Mouse (Mus musculus): ENCODE data around the gene Rbm20. TPM values are rescaled to one million over a fixed set of nuclear protein-coding genes. Genes with fewer than 3 reads are reported as not detected.

Gene Rbm20
- polyA plus RNA-seq, 1 experiment from 2014 or later, result 0.88 TPM

DNA sequence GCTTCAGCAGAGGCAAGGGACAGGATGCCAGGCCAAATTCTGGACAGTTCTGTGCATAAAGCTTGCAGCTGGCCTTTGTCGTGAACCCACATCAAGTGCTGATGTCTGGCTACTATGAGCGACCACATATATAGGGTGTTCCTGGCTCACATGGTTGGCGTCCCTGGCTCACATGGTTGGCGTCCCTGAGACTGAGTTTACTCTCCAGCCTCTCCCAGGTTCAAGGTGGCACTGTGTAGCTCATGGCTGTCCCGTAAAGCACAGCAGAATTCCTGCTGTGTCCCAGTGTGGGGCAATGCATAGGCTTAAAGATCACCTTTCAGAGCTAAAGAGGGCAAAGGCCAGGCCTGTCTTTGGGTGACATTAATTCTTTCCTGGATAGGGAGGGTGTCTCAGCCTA, 78.2 kb downstream of the Rbm20 start:
- WGBS, result 86% methylated on average over 5 of the region's 5 CpGs

DNA sequence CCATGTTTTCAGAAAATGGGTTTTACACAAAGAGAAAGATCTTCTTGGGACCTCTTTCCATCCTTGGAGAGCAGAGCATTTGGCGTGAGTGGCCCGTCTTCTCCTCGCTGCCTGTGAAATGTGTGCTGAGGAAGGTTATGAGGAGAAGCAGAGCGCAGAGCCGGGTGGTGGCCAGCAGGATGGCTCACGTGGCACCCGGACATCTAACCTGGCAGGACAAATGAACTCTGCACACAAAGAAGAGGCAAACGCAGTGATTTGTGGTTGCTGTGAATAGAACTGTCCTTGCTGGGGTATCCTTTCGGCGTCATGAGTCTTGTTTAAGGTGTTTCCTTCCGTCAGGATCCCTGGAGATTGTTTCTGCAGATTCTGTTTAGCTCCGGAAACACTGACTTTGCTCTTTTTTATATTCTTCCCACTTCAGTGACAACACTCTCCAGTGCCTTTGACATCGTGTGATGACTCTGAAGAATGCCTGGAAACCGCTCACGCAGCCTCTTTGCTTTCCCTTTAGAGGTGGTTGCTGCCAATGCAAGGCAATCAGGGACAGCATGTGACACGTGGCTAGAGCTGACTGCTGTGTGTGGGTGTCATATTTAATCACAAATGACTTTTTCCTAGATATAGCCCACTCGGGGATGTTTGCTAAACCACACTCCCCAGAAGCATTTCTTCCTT, 80.5 kb downstream of the Rbm20 start:
- H3K27me3 ChIP-seq (replicated peaks; ENCODE audit: control insufficient read depth, insufficient read depth, low read length), result no peaks in the 10 kb centered on the region
- H3K36me3 ChIP-seq (ENCODE audit: control insufficient read depth, insufficient read depth, low read length), result no peaks in the 10 kb centered on the region
- ATAC-seq, result no peak
- H3K9me3 ChIP-seq (ENCODE audit: control insufficient read depth, low read length), result no peaks in the 10 kb centered on the region
- no peak overlapping the region for H3K4me3 ChIP-seq (ENCODE audit: low read length)
- no peaks in the 10 kb centered on the region for H3K4me1 ChIP-seq (ENCODE audit: control insufficient read depth, insufficient read depth, low read depth, low read length)
- no peak overlapping the region for H3K27ac ChIP-seq (ENCODE audit: low read depth, low read length)
- no peak overlapping the region for H3K4me2 ChIP-seq (ENCODE audit: low read length)
- 87% methylated on average over 17 of the region's 17 CpGs for WGBS
- no peak overlapping the region for H3K9ac ChIP-seq (ENCODE audit: low read depth, low read length)

More for the DNA sequence above, 78.2 kb downstream of the Rbm20 start:
- Histone ChIP-seq H3K4me1 (ENCODE audit: control insufficient read depth, insufficient read depth, low read depth, low read length) (no peaks in the 10 kb centered on the region), H3K27ac (ENCODE audit: low read depth, low read length) (no peak overlapping the region), H3K9me3 (ENCODE audit: control insufficient read depth, low read length) (no peaks in the 10 kb centered on the region), H3K4me3 (ENCODE audit: low read length) (no peak overlapping the region), H3K36me3 (ENCODE audit: control insufficient read depth, insufficient read depth, low read length) (no peaks in the 10 kb centered on the region), H3K9ac (ENCODE audit: low read depth, low read length) (no peak overlapping the region), H3K4me2 (ENCODE audit: low read length) (no peak overlapping the region), H3K27me3 (replicated peaks; ENCODE audit: control insufficient read depth, insufficient read depth, low read length) (no peaks in the 10 kb centered on the region)
- no peak for ATAC-seq

DNA sequence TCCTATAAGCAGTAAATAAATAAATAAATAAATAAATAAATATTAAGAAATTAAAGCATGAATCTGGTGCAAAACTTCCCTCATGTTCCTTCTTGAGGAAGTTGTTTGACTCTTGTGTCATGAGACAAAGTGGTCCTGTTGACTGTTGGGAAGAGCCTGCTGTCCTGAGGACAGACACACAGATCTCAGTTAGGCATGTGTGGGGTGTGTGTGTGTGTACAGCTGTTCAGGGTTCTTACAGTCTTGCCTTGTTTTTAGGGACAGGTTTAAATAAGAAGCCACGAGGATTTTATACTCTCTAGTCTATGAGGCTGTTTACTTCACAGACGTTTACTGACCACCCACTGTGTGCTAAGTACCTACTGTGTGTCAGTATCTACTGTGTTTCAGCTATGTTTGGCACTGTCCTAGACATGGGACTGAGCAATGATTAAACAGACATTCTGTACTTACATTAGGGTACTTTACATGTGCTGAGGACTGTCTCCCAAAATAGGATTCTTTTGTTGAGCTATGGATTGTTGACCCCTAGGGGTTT, 81.8 kb downstream of the Rbm20 start:
- H3K9me3 ChIP-seq (ENCODE audit: control insufficient read depth, low read length), result no peaks in the 10 kb centered on the region
- no peak overlapping the region for H3K27ac ChIP-seq (ENCODE audit: low read depth, low read length)
- ATAC-seq, result no peak
- no peak overlapping the region for H3K4me2 ChIP-seq (ENCODE audit: low read length)
- no peaks in the 10 kb centered on the region for H3K4me1 ChIP-seq (ENCODE audit: control insufficient read depth, insufficient read depth, low read depth, low read length)
- H3K9ac ChIP-seq (ENCODE audit: low read depth, low read length), result no peak overlapping the region
- H3K27me3 ChIP-seq (replicated peaks; ENCODE audit: control insufficient read depth, insufficient read depth, low read length), result no peaks in the 10 kb centered on the region
- 81% methylated on average over 2 of the region's 2 CpGs for WGBS
- H3K4me3 ChIP-seq (ENCODE audit: low read length), result no peak overlapping the region
- H3K36me3 ChIP-seq (ENCODE audit: control insufficient read depth, insufficient read depth, low read length), result no peaks in the 10 kb centered on the region

DNA sequence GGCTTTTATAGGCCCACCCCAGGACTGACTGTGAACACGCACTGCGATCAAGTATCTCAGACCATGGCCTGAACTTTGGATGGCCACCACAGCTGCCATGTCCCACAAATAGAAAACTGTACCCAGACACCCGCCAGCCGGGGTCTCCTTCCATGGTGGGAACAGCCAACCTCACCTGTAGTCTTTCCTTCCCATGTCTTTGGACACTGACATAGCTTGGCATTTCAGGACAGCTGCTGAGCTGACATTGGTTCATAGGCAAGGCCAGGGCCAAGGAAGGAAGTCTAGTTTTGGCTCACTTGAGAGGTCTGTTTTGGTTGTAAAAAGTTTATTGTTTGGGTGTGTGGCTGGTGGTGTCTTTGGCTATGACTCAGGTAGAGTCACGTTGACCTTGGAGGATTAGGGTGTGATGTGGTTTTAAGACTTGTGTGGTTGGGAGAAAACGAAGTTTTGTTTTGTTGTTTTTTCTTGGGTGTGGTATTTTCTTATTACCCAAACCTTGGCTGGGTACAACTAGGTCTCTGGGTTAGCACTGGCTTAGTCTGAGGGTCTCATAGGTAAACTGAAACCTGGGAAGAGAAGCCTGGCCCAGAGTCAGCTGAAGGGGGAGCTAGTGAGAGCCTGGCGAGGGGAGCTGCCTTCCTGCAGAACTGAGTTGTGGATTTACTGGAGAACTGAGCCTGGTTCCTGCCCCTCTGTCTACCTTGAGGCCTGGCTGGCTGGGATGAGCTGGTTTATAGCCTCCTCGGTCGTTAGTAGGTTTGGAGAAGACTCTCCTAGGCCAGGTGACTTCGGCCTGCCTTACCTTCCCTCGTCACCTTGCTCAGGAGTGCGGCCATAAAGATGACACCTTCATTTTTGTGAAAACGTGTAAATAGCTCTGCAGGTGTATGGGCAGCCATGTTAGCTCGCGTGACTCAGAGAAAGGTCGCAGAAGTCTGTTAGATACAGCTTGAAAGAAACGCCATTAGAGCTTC, 83.3 kb downstream of the Rbm20 start:
- H3K36me3 ChIP-seq (ENCODE audit: control insufficient read depth, insufficient read depth, low read length), result no peaks in the 10 kb centered on the region
- no peaks in the 10 kb centered on the region for H3K4me1 ChIP-seq (ENCODE audit: control insufficient read depth, insufficient read depth, low read depth, low read length)
- no peak for ATAC-seq
- H3K4me3 ChIP-seq (ENCODE audit: low read length), result no peak overlapping the region
- H3K27me3 ChIP-seq (replicated peaks; ENCODE audit: control insufficient read depth, insufficient read depth, low read length), result no peaks in the 10 kb centered on the region
- H3K27ac ChIP-seq (ENCODE audit: low read depth, low read length), result no peak overlapping the region
- no peaks in the 10 kb centered on the region for H3K9me3 ChIP-seq (ENCODE audit: control insufficient read depth, low read length)
- H3K9ac ChIP-seq (ENCODE audit: low read depth, low read length), result no peak overlapping the region
- WGBS, result 88% methylated on average over 17 of the region's 17 CpGs
- H3K4me2 ChIP-seq (ENCODE audit: low read length), result no peak overlapping the region

DNA sequence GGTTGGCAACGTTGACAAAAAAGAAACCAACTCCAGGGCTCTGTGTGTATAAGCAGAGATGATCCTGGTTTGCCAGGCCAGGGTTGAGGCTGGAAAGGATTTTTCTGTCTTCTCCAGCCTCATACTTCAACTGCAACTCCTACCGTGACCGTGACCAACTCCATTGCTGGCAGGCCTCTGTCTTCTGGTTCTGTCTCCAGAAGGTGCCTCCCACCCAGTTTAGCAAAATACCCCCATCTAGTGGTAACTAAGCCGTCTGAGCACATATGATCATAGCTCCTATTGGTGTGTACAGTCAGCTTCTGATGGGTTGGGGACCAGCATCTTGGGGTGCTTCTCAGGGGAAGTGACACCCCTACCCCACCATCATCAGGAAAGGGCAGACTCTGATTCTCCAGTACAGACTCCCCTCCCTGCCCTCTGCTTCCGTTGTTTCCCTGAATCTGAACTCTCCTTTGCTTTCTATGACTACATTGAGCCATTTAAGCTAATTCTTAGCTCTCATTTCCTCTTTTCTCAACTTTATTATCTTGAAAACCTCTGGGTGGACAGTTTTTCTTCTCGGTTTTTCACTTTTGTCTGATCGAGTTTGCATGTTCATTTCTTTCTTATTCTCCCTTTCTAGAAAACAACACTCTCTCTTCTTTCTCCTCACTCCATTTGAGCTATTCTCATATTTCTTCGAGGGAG, 85.8 kb downstream of the Rbm20 start:
- 70% methylated on average over 8 of the region's 8 CpGs for WGBS
- Histone ChIP-seq H3K9me3 (ENCODE audit: control insufficient read depth, low read length) (no peaks in the 10 kb centered on the region; the same call in 1 of the 2 replicates), H3K4me2 (ENCODE audit: low read length) (no peak overlapping the region), H3K27me3 (replicated peaks; ENCODE audit: control insufficient read depth, insufficient read depth, low read length) (no peaks in the 10 kb centered on the region), H3K36me3 (ENCODE audit: control insufficient read depth, insufficient read depth, low read length) (no peaks in the 10 kb centered on the region), H3K4me3 (ENCODE audit: low read length) (no peak overlapping the region), H3K4me1 (ENCODE audit: control insufficient read depth, insufficient read depth, low read depth, low read length) (no peaks in the 10 kb centered on the region), H3K9ac (ENCODE audit: low read depth, low read length) (no peak overlapping the region), H3K27ac (ENCODE audit: low read depth, low read length) (no peak overlapping the region)
- ATAC-seq, result peak; percentile 69; the same call in 1 of the 2 replicates

DNA sequence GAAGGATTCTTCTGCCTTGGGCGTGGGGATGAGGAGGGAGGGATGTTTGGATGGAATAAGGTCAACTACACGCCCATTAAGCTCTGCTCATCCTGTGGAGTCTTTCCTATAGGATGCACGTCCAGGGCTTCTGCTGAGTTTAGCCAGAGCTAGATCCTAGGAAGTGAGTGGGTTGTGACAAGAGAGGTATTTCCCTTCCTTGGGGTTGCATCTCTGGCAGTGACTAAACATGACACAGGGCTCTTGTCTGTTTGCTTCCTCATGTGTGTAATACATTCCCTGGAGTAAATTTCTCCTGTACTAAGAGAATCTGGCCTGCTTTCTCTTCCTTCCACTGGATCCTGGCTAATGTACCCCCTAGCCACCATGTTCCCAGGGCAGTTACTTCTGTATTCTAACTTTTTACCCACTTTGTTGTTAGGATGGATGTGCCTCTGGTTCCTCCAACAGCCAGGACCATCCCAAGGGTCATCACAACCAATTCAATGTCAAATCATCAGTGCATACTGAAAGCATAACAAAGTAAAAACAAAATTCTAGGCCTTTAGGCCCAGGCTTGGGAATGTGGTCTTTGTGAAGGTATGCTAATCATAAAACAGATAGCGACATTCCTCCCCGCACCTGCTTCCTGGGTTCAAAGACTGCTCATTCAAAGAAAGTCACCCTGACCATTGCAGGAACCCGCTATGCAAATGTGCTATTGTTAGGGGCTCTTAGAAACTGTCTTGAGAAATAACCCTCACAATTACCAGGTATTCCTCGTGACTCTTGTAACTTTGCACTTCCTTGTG, 87.8 kb downstream of the Rbm20 start:
- no peak overlapping the region for H3K27ac ChIP-seq (ENCODE audit: low read depth, low read length)
- no peak overlapping the region for H3K9ac ChIP-seq (ENCODE audit: low read depth, low read length)
- H3K27me3 ChIP-seq (replicated peaks; ENCODE audit: control insufficient read depth, insufficient read depth, low read length), result no peaks in the 10 kb centered on the region
- no peaks in the 10 kb centered on the region for H3K4me1 ChIP-seq (ENCODE audit: control insufficient read depth, insufficient read depth, low read depth, low read length)
- no peak for ATAC-seq
- no peak overlapping the region for H3K4me3 ChIP-seq (ENCODE audit: low read length)
- WGBS, result 83% methylated on average over 6 of the region's 7 CpGs
- no peak overlapping the region for H3K4me2 ChIP-seq (ENCODE audit: low read length)
- no peaks in the 10 kb centered on the region for H3K36me3 ChIP-seq (ENCODE audit: control insufficient read depth, insufficient read depth, low read length)
- H3K9me3 ChIP-seq (ENCODE audit: control insufficient read depth, low read length), result no peaks in the 10 kb centered on the region; the same call in 1 of the 2 replicates

DNA sequence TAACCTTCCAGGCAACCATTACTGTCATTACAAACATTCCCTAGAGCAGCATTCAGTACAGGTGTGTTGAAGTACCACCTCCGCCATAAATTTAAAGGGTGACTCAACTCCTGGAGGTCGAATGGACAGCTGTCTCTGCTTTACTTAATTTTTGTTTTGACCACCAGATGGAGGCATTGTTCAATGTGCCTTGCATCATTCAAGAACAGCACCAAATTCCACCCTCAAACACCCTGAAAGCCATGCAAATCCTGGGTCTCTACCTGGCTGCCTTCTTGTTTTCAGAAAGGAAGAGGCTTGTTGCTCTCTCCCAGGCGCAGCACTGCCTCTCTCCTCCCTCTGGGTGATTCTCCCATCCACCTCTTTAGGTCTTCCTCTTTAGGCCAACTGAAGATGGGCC, 91.4 kb downstream of the Rbm20 start:
- Histone ChIP-seq H3K27me3 (replicated peaks; ENCODE audit: control insufficient read depth, insufficient read depth, low read length) (no peaks in the 10 kb centered on the region), H3K4me2 (ENCODE audit: low read length) (no peak overlapping the region), H3K27ac (ENCODE audit: low read depth, low read length) (no peak overlapping the region), H3K36me3 (ENCODE audit: control insufficient read depth, insufficient read depth, low read length) (no peaks in the 10 kb centered on the region), H3K9ac (ENCODE audit: low read depth, low read length) (no peak overlapping the region), H3K4me3 (ENCODE audit: low read length) (no peak overlapping the region), H3K4me1 (ENCODE audit: control insufficient read depth, insufficient read depth, low read depth, low read length) (no peaks in the 10 kb centered on the region), H3K9me3 (ENCODE audit: control insufficient read depth, low read length) (no peaks in the 10 kb centered on the region; the same call in 1 of the 2 replicates)
- 0 out of 2 replicates have a peak, but pooled peaks have one; percentile 48 for ATAC-seq
- WGBS, result 32% methylated on average over 3 of the region's 3 CpGs

DNA sequence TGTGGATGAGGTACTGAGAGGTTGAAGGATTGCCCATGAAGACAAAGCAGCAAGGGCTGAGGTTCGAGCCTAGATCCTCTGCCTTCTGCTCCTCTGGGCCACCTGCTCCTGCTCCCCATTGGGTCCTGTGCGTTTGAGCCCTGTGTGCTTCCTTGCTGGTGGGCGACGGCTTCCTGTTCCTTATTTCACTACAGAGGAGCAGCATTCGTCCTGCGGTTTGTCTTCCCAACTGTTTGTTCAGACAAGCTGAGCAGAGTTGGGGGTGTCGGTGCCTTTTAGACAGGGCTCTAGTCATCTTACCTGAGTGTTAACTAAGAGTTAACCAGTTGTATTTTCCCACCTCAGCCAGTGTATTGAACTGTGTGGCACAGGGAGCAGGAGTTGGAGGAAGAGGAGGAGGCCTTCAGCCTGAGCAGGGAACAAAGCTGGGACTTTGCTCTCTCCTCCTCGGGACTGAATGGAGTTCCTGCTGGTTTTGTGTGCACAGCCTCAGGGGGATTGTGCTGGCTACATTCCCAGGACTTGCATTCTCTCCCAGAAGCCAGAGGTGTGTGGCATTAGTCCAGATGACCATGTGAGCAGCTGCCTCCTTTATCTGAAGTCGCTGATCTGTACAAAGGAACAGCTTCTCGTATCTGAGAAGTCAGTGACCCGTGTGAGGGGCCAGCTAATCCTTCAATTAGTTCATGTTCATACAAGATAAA, 97.0 kb downstream of the Rbm20 start:
- peak; percentile 60 for ATAC-seq
- Histone ChIP-seq H3K9me3 (ENCODE audit: control insufficient read depth, low read length) (no peaks in the 10 kb centered on the region), H3K4me1 (ENCODE audit: control insufficient read depth, insufficient read depth, low read depth, low read length) (no peaks in the 10 kb centered on the region), H3K27ac (ENCODE audit: low read depth, low read length) (no peak overlapping the region), H3K27me3 (replicated peaks; ENCODE audit: control insufficient read depth, insufficient read depth, low read length) (no peaks in the 10 kb centered on the region), H3K9ac (ENCODE audit: low read depth, low read length) (no peak overlapping the region), H3K4me2 (ENCODE audit: low read length) (no peak overlapping the region), H3K36me3 (ENCODE audit: control insufficient read depth, insufficient read depth, low read length) (no peaks in the 10 kb centered on the region), H3K4me3 (ENCODE audit: low read length) (no peak overlapping the region)
- WGBS, result 46% methylated on average over 11 of the region's 11 CpGs
